Mouse (Mus musculus): ENCODE measurements around the gene Strip2.

Strip2 gene

DNA sequence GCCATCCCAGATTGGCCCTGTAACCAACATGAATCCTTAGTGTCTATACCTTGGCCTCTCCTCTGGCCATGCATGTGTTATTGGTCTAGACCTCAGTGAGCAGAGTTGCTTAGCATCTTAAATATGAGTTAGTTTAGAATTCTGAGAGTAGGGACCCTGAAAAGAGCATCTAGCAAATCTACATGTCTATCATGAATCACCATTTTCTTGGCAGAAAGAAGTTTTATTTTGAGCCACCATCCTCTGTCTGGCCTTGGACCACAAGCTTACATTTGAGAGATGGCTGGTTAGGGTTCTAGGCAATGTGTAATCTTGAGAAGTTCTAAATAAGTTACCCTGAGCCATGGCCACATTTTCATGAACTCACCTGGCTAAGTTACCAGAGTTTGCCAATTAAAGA is 13.3 kb downstream of the Strip2 start:
- DNase-seq (ENCODE audit: low read depth, low spot score), result no peak

DNA sequence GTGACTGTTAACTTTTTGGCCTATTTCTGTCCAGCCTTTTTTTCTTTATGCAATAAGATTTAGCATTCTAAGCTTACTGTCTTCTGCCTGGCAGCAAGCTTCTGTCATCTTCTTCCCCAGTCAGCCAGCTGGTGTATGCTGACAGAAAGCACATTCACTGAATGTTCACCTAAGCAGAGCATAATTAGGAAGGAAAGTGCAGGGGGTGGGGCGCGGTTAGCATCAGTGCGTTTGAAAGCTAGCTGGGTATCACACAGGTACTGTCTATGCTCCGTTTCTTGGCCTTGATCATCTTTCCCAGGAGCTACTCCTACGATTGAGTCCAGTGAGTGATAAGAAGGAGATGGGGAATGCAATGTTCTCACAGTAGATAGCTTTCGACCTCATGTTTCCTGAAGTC is 13.9 kb downstream of the Strip2 start:
- DNase-seq (ENCODE audit: low read depth, low spot score), result no peak

DNA sequence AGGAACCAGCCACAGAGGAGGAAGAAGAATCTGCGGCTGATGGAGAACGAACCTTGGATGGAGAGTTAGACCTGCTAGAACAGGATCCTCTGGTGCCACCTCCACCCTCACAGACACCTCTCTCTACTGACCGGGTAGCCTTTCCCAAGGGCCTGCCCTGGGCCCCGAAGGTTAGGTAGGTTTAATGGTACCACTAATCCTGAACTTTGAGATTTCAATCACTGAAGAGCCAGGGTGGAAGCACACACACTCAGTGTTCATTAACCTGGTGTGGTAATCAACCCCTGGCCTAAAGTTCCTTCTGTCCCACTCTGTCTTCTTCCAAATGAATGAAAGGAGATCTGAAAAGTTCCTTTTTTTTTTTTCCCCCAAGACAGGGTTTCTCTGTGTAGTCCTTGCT is 14.4 kb downstream of the Strip2 start:
- no peak for DNase-seq (ENCODE audit: low read depth, low spot score)

DNA sequence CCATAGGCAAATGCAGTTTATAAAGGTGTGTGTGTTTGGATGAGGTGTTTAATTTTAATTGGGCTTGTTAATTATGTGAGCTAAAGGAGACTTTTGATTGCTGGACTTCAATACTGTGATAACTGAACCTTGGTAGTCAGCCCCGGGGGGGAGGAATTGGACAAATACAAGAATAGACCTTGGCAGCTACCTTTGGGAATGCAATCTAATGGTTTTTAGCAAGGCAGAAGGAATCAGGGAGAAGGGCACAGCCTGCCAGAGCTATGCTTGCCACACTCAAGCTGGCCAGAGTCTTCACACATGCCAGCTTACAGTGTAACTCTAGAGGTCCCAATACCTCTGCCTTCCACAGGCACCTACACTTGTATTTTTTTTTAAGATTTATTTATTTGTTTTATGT is 18.9 kb downstream of the Strip2 start:
- DNase-seq (ENCODE audit: low read depth, low spot score), result no peak

DNA sequence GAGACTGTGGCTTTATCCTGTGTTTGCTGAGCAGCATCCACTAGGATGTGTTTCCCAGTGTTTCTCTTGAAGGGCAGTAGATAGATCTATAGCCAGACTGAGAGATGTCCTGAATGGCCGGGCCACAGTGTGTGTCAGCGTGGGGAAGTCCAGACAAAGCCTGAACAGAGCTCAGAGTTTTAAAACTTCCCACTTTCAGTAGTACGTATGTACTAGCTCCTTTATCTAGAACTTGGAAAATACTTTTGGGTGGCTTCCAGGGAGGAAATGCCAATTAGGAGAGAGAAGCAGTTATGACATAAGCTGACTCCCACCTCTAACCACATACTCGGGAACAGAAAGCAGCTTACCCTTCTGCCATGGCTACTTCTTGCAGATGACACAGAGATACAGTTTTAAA is 23.6 kb downstream of the Strip2 start:
- no peak for DNase-seq (ENCODE audit: low read depth, low spot score)

DNA sequence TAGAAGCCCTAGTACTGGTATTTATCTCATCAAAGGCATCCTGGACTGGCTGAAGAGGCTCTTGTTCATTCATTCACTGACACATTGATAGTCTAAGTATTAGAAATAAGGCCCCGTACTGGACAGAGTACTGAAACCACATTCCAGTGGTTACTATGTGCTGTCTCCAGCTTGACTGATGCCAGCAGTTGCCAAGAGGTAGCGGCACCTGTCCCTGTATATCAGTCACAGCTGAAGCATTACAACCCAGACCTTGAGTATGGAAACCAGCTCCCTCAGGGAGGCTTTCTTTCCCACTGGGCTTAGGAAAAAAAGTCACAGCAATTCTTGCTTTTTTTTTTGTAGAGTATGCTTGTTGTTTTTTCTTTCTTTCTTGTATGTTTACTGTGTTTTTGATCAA is 24.2 kb downstream of the Strip2 start:
- DNase-seq (ENCODE audit: low read depth, low spot score), result no peak

DNA sequence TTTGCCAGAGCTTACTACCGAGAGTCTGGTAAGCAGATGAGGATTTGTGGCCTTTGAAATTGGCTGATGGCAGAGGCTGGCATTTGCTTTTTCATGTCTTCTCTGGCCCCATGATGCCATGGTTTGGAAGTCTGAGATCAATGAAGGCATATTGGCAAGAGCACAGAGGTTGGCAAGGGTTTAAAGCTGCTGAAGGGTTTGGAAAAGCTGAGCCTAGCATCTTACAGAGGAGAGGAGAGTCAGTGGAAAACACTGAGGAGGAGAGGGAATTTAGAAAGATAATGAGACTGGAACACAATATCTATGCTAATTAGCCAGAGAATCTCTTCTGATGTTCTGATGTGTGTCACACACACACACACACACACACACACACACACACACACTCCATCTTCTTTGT is 27.7 kb downstream of the Strip2 start:
- DNase-seq (ENCODE audit: low read depth, low spot score), result no peak

DNA sequence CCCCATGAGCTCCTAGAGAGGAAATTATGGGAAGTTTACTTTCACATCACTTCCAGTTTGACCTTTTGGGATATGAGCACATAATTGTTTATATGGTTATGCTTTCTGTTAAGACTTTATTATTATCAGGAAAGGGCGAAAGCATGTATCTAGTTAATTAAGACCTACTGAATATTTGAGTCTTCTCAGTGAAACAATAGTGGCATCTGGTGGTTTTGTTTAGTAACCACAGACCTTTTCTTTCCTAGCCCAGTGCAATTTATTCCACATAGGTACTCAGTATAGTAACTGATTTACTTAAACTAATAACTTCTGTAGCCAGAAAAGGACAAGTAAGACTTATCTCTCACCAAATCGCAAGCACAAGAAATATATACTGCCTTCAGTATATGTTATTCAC is 29.8 kb downstream of the Strip2 start:
- no peak for DNase-seq (ENCODE audit: low read depth, low spot score)

DNA sequence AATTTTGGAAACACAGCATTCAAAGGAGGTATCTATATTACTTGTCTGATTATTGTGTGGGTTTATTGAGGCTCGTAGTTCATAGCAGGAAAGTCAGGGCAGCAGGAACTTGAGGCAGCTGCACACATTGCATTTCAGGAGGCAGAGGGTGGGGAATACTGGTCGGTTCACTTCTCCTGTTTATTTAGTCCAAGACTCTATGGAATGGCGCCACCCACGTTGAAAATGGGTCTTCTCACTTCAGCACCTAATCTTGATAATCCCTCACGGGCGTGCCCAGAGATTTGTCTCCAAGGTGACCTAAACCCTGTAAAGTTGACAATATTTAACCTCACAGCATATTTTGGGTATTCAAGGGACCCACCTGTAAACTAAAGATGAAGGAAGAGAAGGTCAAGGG is 31.0 kb downstream of the Strip2 start:
- peak; percentile 12 for DNase-seq (ENCODE audit: low read depth, low spot score)

DNA sequence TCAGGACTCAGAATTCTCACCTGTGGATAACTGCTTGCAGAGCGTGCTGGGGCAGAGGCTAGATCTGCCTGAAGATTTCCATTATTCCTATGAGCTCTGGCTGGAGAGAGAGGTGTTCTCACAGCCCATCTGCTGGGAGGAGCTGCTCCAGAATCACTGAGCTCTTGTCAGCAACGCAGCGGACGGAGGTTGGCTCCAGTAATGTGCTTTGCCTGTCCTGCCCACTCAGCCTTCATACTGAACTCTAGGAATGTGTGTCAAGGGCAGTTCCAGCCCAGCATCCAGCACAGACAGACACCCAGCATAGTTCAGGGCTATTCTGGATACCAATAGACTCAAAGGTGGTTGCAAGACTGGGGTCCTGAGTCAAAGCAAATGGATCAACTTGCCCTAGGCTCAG is 39.9 kb downstream of the Strip2 start:
- no peak for DNase-seq (ENCODE audit: low read depth, low spot score)

DNA sequence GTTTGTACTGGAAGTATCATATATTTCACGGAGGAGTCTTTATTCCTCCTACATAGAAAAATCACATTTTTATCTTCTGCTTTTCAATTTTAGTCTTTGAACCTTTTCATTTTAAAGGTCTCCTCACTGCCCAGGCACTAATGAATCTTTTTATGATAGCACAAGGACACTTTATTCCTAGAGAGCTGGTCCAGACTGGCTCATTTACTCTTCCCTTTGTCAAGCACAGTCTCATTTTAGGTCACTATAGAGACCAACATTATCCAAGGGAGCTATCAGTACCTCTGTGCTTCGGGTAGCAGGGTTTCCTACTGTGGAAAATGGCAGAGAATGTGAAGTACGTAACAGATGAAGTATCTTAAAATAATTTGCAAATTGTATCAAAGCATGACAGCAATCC is 41.9 kb downstream of the Strip2 start:
- DNase-seq (ENCODE audit: low read depth, low spot score), result no peak

DNA sequence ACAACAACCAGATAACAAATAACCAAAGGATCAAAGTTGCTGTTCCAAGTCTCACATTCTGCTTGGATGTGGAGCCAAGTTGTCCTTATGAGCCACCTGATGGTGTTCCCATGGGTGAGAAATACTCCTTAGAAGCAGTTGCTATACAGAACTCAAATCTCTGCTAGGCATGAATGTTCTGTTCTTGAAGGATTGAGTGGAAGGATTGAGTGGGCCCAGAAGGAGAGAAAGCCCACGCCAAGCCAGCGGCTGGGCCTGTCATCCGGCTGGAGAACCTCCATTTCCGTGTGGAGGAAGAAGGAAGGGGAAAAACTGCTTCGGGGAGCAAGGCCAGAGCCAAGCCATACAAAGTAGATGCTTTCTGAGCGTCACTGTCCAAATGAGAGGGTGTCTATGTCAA is 44.3 kb downstream of the Strip2 start:
- no peak for DNase-seq (ENCODE audit: low read depth, low spot score)

DNA sequence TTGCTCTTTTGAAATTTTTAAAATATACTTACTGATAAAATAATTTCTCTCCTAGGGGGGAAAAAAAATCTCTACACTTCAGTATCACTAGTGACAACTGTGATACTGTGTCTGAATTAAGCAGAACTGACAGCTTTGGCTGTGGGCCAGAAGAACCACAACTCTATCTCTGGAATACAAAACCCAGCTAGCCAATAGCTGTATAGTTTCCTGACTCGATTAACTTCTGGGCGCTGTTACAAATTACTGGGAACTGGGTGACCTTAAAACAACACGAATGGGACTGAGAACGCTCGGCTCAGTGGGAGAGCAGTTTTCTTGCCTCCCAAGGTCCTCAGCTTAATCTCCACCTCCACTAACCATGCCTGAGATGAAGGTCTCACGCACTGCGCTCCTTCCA is 51.1 kb downstream of the Strip2 start:
- DNase-seq (ENCODE audit: low read depth, low spot score), result no peak

DNA sequence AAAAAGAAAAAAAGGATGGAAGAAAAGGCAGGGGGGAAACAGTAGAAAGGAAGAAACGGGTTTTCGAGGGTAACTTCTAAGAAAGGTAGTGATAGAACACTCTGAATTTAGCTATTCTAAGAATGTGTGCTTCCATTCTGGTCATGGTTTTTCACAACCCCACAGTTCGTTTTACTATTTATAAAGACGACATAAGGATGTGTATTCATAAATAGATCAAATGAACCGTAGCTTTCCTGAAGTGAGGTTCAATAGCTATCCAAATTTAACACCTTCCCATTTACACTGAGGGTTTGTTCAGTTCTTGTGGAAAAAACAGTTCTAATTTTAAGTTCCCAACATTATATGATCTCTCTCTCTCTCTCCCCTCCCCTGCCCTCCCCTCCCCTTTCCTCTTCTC is 56.5 kb downstream of the Strip2 start:
- no peak for DNase-seq (ENCODE audit: low read depth, low spot score)

DNA sequence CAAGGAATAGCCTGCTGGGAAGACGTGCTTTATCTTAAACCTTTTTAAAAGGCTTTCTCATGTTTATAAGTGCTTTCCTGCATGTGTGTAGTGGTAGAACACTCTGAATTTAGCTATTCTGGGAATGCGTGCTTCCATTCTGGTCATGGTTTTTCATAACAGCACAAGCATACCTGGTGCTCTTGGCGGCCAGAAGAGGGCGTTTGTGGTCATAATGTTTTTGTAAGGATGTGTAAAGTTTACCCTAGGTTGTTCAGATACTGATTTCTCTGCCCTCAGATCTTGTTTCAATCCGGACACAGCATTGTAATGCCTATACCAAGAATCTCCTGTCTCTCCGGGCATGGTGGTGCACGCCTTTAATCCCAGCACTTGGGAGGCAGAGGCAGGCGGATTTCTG is 58.0 kb downstream of the Strip2 start:
- DNase-seq (ENCODE audit: low read depth, low spot score), result peak; percentile 53

DNA sequence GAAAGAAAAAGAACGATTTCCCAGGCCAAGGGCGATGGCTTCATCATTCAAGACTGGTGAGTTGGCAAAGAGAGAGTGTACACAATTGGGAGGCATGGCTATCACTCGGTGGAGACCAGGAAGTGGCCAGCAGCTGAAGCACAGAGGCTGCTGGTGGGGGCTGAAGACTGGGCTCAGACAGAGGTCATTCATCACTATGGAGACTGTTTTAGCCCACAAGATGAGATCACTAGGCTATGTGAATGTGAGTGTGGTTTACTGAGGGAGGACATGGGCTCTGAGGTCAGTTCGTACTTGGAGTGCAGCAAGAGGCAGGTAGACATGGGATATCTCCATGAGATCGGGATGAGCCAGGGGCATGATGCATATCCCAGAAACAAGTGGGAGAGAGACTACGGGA is 63.6 kb downstream of the Strip2 start:
- no peak for DNase-seq (ENCODE audit: low read depth, low spot score)

DNA sequence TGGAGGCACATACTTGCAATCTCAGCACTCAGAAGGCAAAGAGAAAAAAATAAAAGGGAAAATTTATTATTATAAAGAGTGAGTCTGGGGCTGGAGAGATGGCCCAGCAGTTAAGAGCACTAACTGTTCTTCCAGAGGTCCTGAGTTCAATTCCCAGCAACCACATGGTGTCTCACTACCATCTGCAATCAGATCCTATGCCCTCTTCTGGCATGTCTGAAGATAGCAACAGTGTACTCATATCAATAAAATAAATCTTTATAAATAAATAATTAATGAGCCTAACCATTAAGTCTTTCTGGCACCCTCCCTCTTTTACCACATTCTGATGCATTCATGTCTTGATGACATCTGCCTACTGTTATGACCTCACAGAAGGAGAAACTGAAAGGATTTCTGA is 65.0 kb downstream of the Strip2 start:
- no peak for DNase-seq (ENCODE audit: low read depth, low spot score)

DNA sequence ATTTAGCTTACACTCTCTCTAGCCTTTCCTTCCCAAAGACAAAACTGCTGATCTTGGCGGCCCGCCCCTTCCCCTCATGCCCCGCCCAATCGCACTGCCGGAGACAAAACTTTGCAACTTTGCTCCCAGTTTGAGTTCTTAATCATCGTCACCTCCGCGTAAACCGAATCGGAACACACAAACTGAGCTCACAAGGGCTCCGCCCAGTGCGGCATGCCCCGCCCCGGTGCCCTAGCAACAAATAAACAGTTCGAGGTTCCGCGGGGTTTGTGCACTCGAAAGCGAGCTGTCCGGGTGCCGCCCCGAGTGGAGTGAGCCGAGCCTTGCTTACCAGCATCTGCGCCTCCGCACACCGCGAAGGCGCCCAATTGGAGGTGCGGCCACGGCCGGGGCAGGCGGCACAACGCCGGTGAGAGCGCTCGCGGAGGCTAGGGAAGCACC is 68.3 kb downstream of the Strip2 start:
- DNase-seq (ENCODE audit: low read depth, low spot score), result peak; percentile 98

DNA sequence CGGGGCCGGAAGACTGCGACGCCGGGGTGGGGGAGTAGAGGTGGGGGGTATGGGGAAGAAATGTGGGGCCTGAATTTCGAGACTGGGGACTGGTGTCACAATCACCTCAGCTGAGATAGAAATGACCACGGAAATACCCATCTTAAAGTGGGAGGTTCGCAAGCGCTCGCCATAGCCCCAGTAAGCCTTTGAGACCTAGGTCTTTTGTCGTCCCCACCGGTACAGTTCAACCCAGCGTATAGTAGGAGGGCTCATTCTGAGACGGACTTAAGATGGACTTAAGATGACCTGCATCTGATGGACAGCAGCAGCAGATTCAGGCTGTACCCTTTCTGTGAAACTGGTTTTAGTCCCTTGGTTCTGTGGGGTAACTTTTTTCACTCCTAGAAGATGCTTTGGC is 68.7 kb downstream of the Strip2 start:
- DNase-seq (ENCODE audit: low read depth, low spot score), result no peak

DNA sequence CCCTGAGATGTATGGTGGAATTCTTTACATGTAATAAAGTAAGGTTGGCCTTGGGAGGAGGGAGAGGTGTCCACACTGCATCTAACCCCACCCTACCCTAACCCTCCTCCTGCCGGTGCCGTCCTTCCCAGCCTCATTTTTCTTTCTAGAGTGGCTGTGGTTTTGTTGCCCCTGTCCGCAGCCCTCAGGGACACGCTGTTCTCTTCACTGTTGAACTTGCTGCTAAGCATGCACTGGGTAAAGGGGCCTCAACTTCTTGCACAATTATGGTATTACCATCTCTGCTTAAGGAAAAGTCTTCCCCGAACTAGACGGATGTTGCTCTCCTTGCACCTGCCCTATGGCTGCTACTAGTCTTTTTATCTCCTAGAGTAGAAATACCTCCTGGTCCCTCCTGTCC is 69.2 kb downstream of the Strip2 start:
- no peak for DNase-seq (ENCODE audit: low read depth, low spot score)

DNA sequence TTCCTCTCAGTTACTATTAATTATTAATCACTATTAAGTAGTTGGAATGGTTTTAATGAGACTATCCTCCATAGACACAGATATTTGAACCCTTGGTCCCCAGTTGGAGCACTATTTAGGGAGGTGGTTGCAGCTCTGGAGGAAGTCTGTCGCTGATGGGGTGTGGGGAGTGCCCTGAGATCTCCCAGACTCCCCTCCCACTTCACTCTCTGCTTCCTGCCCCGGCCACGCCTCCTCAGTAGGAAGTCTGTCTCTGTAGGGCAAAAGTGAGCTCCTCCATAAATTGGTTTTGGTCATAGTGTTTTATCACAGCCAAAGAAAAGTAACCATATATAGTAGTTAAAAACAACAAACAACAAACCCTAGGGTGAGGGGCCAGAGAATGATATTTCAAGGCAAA is 70.4 kb downstream of the Strip2 start:
- peak; percentile 38 for DNase-seq (ENCODE audit: low read depth, low spot score)

DNA sequence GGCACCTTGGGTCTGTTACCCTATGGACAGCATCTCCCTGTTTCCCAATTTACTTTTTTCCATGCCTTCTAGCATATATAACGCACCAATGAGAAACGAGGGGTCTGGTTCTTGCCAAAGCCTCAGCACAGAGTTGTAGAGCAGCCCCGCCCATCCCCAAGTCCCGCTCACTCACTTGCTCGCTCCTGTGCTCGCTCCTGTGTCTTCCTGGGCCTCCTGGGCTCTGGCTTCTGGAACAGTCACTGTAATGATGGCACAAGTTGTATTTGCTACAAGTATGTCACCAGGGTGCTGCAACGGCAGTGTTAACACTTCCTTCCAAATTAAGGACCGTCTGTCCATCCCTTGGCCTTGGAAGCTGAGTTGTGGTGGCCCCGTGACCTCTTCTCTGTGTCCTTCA is 81.3 kb downstream of the Strip2 start:
- no peak for DNase-seq (ENCODE audit: low read depth, low spot score)

DNA sequence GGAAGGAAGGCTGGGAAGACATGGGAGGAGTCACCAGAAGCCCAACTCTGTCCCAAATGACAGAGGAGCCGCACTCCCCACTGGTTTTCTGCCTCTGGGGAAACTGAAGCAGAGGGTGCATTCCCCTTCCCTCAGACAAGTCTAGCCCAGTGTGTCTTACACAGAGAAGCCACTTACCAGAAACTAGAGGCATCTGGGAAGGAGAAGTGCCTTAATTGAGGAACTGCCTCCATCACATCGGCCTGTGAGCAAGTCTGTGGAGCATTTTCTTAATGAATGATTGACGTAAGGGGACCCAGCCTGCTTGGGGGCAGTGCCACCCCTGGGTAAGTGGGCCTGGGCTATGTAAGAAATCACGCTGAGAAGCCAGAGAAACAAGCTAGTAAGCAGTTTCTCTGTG is 82.0 kb downstream of the Strip2 start:
- DNase-seq (ENCODE audit: low read depth, low spot score), result no peak

DNA sequence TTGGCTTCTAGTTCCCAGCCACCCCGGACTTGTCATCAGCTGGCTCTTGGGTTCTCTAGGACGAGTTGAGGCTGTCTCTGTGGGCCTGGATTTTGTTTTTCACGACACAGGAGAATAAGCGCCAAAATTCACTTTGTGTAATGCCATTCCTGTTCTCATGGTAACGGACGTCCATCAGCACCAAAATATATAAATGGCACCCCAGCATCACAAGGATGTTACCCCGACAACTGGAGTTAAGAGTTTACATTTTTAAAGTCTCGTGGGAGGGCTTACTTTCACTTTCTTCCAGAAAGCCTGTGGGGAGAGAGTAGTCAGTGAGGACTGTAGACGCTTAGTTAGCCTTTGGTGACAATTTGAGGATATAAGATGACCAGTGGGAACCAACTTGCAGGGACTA is 85.8 kb downstream of the Strip2 start:
- no peak for DNase-seq (ENCODE audit: low read depth, low spot score)

DNA sequence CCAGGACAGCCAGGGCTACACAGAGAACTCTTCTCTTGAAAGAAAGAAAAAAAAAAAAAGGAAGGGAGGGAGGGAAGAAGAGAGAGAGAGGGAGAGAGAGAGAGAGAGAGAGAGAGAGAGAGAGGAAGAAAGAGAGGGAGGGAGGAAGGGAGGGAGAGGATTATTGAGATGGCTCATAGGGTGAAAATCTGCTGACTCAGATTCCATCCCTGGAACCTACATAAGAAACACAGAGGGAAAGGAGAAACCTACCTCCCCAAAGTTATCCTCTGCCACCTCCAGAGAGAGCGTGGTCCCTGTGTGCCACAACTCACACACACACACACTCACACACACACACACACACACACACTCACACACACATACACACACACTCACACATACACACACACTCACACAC is 89.0 kb downstream of the Strip2 start:
- DNase-seq (ENCODE audit: low read depth, low spot score), result no peak
